Mouse (Mus musculus): ENCODE measurements around the gene Zcchc3. TPM values are rescaled to one million over a fixed set of nuclear protein-coding genes. Genes with fewer than 3 reads are reported as not detected.

Zcchc3 gene
- polyA plus RNA-seq, 1 experiment from 2014 or later, result 17.3 TPM

- no peak for DNase-seq (ENCODE audit: low spot score)
- Histone ChIP-seq H3K36me3 (ENCODE audit: insufficient read depth, low read length) (no peaks in the 10 kb centered on the region), H3K9me3 (ENCODE audit: low read length) (no peaks in the 10 kb centered on the region), H3K4me2 (replicated peaks; ENCODE audit: low read depth, low read length) (no peak overlapping the region), H3K4me3 (ENCODE audit: low read depth, low read length) (no peak overlapping the region), H3K27me3 (replicated peaks; ENCODE audit: insufficient read depth, low read length) (no peaks in the 10 kb centered on the region), H3K27ac (ENCODE audit: low read length) (no peak overlapping the region), H3K9ac (replicated peaks; ENCODE audit: low read depth) (no peak overlapping the region), H3K4me1 (ENCODE audit: insufficient read depth, low read depth, low read length) (no peaks in the 10 kb centered on the region)
- no peak for ATAC-seq
- no peak for TF ChIP-seq EP300 (IDR thresholded peaks at IDR 0.05)
- no peak for TF ChIP-seq CTCF (IDR thresholded peaks at IDR 0.05)
- 69% methylated on average over 8 of the region's 8 CpGs for WGBS
Measured at GRCm38 (mm10) chr2:152443281-152443680, 28.5 kb upstream of the Zcchc3 start.

- no peaks in the 10 kb centered on the region for H3K27me3 ChIP-seq (replicated peaks; ENCODE audit: insufficient read depth, low read length)
- TF ChIP-seq EP300 (IDR thresholded peaks at IDR 0.05), result no peak
- H3K4me2 ChIP-seq (replicated peaks; ENCODE audit: low read depth, low read length), result no peak overlapping the region
- DNase-seq (ENCODE audit: low spot score) (no peak), ATAC-seq (no peak)
- no peak overlapping the region for H3K27ac ChIP-seq (ENCODE audit: low read length)
- no peak overlapping the region for H3K9ac ChIP-seq (replicated peaks; ENCODE audit: low read depth)
- H3K9me3 ChIP-seq (ENCODE audit: low read length), result no peaks in the 10 kb centered on the region
- no peak overlapping the region for H3K4me3 ChIP-seq (ENCODE audit: low read depth, low read length)
- 74% methylated on average over 4 of the region's 4 CpGs for WGBS
- H3K36me3 ChIP-seq (ENCODE audit: insufficient read depth, low read length), result no peaks in the 10 kb centered on the region
- H3K4me1 ChIP-seq (ENCODE audit: insufficient read depth, low read depth, low read length), result peaks cover 1% of the 10 kb centered on the region; the same call in 1 of the 2 replicates
Measured at GRCm38 (mm10) chr2:152442322-152442721, 27.5 kb upstream of the Zcchc3 start.

- Histone ChIP-seq H3K4me3 (ENCODE audit: low read depth, low read length) (no peak overlapping the region), H3K4me2 (replicated peaks; ENCODE audit: low read depth, low read length) (no peak overlapping the region), H3K4me1 (ENCODE audit: insufficient read depth, low read depth, low read length) (peaks cover 4% of the 10 kb centered on the region; the same call in 1 of the 2 replicates), H3K9me3 (ENCODE audit: low read length) (no peaks in the 10 kb centered on the region), H3K9ac (replicated peaks; ENCODE audit: low read depth) (no peak overlapping the region), H3K27me3 (replicated peaks; ENCODE audit: insufficient read depth, low read length) (no peaks in the 10 kb centered on the region), H3K27ac (ENCODE audit: low read length) (no peak overlapping the region), H3K36me3 (ENCODE audit: insufficient read depth, low read length) (no peaks in the 10 kb centered on the region)
- no peak for ATAC-seq
- TF ChIP-seq CTCF (IDR thresholded peaks at IDR 0.05), result no peak
- TF ChIP-seq EP300 (IDR thresholded peaks at IDR 0.05), result no peak
- 49% methylated on average over 2 of the region's 2 CpGs for WGBS
- no peak for DNase-seq (ENCODE audit: low spot score)
Measured at GRCm38 (mm10) chr2:152439833-152440232, 25.0 kb upstream of the Zcchc3 start.

GRCm38 (mm10) chr2:152438963-152439362 lies 24.1 kb upstream of the Zcchc3 start:
- peaks cover 4% of the 10 kb centered on the region; the same call in 1 of the 2 replicates for H3K4me1 ChIP-seq (ENCODE audit: insufficient read depth, low read depth, low read length)
- 59% methylated on average over 1 of the region's 1 CpGs for WGBS
- no peaks in the 10 kb centered on the region for H3K36me3 ChIP-seq (ENCODE audit: insufficient read depth, low read length)
- ATAC-seq (no peak), DNase-seq (ENCODE audit: low spot score) (no peak)
- H3K4me3 ChIP-seq (ENCODE audit: low read depth, low read length), result no peak overlapping the region
- no peaks in the 10 kb centered on the region for H3K9me3 ChIP-seq (ENCODE audit: low read length)
- H3K27ac ChIP-seq (ENCODE audit: low read length), result no peak overlapping the region
- TF ChIP-seq CTCF (IDR thresholded peaks at IDR 0.05) (peak; percentile 50), EP300 (IDR thresholded peaks at IDR 0.05) (no peak)
- H3K4me2 ChIP-seq (replicated peaks; ENCODE audit: low read depth, low read length), result no peak overlapping the region
- no peaks in the 10 kb centered on the region for H3K27me3 ChIP-seq (replicated peaks; ENCODE audit: insufficient read depth, low read length)
- no peak overlapping the region for H3K9ac ChIP-seq (replicated peaks; ENCODE audit: low read depth)

GRCm38 (mm10) chr2:152436983-152437860 lies 22.4 kb upstream of the Zcchc3 start:
- ATAC-seq, result peak; percentile 94
- peak overlapping the region; percentile 50 for H3K4me2 ChIP-seq (replicated peaks; ENCODE audit: low read depth, low read length)
- H3K36me3 ChIP-seq (ENCODE audit: insufficient read depth, low read length), result no peaks in the 10 kb centered on the region
- H3K4me3 ChIP-seq (ENCODE audit: low read depth, low read length), result peak overlapping the region; percentile 6; the same call in 1 of the 2 replicates
- WGBS, result 4% methylated on average over 23 of the region's 23 CpGs
- H3K27ac ChIP-seq (ENCODE audit: low read length), result no peak overlapping the region
- no peaks in the 10 kb centered on the region for H3K9me3 ChIP-seq (ENCODE audit: low read length)
- peak; percentile 90 for DNase-seq (ENCODE audit: low spot score)
- no peaks in the 10 kb centered on the region for H3K27me3 ChIP-seq (replicated peaks; ENCODE audit: insufficient read depth, low read length)
- TF ChIP-seq EP300 (IDR thresholded peaks at IDR 0.05), result no peak
- TF ChIP-seq CTCF (IDR thresholded peaks at IDR 0.05), result peak; percentile 97
- H3K9ac ChIP-seq (replicated peaks; ENCODE audit: low read depth), result no peak overlapping the region
- peaks cover 4% of the 10 kb centered on the region; the same call in 1 of the 2 replicates for H3K4me1 ChIP-seq (ENCODE audit: insufficient read depth, low read depth, low read length)

- Histone ChIP-seq H3K27me3 (replicated peaks; ENCODE audit: insufficient read depth, low read length) (no peaks in the 10 kb centered on the region), H3K4me1 (ENCODE audit: insufficient read depth, low read depth, low read length) (peaks cover 4% of the 10 kb centered on the region; the same call in 1 of the 2 replicates), H3K36me3 (ENCODE audit: insufficient read depth, low read length) (no peaks in the 10 kb centered on the region), H3K4me2 (replicated peaks; ENCODE audit: low read depth, low read length) (no peak overlapping the region), H3K27ac (ENCODE audit: low read length) (no peak overlapping the region), H3K9me3 (ENCODE audit: low read length) (no peaks in the 10 kb centered on the region), H3K9ac (replicated peaks; ENCODE audit: low read depth) (no peak overlapping the region), H3K4me3 (ENCODE audit: low read depth, low read length) (no peak overlapping the region)
- DNase-seq (ENCODE audit: low spot score) (no peak), ATAC-seq (no peak)
- TF ChIP-seq EP300 (IDR thresholded peaks at IDR 0.05) (no peak), CTCF (IDR thresholded peaks at IDR 0.05) (no peak)
- 83% methylated on average over 7 of the region's 7 CpGs for WGBS
Measured at GRCm38 (mm10) chr2:152436405-152436901, 21.6 kb upstream of the Zcchc3 start.

Measured in lung, postnatal 0 days (tissue).